Mouse (Mus musculus): ENCODE data around the gene Eif2b3. TPM values are rescaled to one million over a fixed set of nuclear protein-coding genes. Genes with fewer than 3 reads are reported as not detected.
A peak's percentile ranks its signal among the peaks of the same experiment; 100 is the strongest.

The Eif2b3 gene
- 42.1 and 42.2 TPM in 2 replicates for polyA plus RNA-seq (2015; fragmentation: Nextera tagmentation; extraction: Ambion mirVana)

GRCm38 (mm10) chr4:117019206-117020134 lies at the start of gene Eif2b3:
Eif2b3 (plus strand) TSS chr4:117019402.
- under 1% methylated on average over 61 of the region's 61 CpGs for WGBS
- ATAC-seq, result peak; percentile 99

GRCm38 (mm10) chr4:116976503-116976902 lies 42.7 kb upstream of the Eif2b3 start:
- no peak overlapping the region for H3K4me2 ChIP-seq (ENCODE audit: low read length)
- H3K9me3 ChIP-seq (ENCODE audit: control insufficient read depth, low read length), result no peaks in the 10 kb centered on the region
- H3K27ac ChIP-seq (ENCODE audit: low read length), result no peak overlapping the region
- H3K27me3 ChIP-seq (replicated peaks; ENCODE audit: control insufficient read depth, insufficient read depth, low read length), result no peaks in the 10 kb centered on the region
- no peaks in the 10 kb centered on the region for H3K4me1 ChIP-seq (replicated peaks; ENCODE audit: control insufficient read depth, insufficient read depth, low read length)
- H3K36me3 ChIP-seq (ENCODE audit: control insufficient read depth, insufficient read depth), result peaks cover 23% of the 10 kb centered on the region
- 79% methylated on average over 2 of the region's 2 CpGs for WGBS
- no peak for ATAC-seq
- H3K9ac ChIP-seq (replicated peaks; ENCODE audit: low read depth, low read length), result no peak overlapping the region
- no peak overlapping the region for H3K4me3 ChIP-seq (replicated peaks; ENCODE audit: low read length)

More at GRCm38 (mm10) chr4:117019206-117020134, at the start of gene Eif2b3:
- Histone ChIP-seq H3K27ac (ENCODE audit: low read length) (peak within 1 kb of the TSS; percentile 60), H3K27me3 (replicated peaks; ENCODE audit: control insufficient read depth, insufficient read depth, low read length) (no peaks in the 10 kb centered on the region), H3K4me3 (replicated peaks; ENCODE audit: low read length) (peak within 1 kb of the TSS; percentile 79), H3K9ac (replicated peaks; ENCODE audit: low read depth, low read length) (peak within 1 kb of the TSS; percentile 88), H3K4me2 (ENCODE audit: low read length) (peak within 1 kb of the TSS; percentile 77), H3K4me1 (replicated peaks; ENCODE audit: control insufficient read depth, insufficient read depth, low read length) (peaks cover 11% of the 10 kb centered on the region), H3K9me3 (ENCODE audit: control insufficient read depth, low read length) (no peaks in the 10 kb centered on the region), H3K36me3 (ENCODE audit: control insufficient read depth, insufficient read depth) (peaks cover 2% of the 10 kb centered on the region)

- Histone ChIP-seq H3K27me3 (replicated peaks; ENCODE audit: control insufficient read depth, insufficient read depth, low read length) (no peaks in the 10 kb centered on the region), H3K27ac (ENCODE audit: low read length) (no peak overlapping the region), H3K4me2 (ENCODE audit: low read length) (no peak overlapping the region), H3K36me3 (ENCODE audit: control insufficient read depth, insufficient read depth) (peaks cover 13% of the 10 kb centered on the region), H3K9me3 (ENCODE audit: control insufficient read depth, low read length) (no peaks in the 10 kb centered on the region), H3K9ac (replicated peaks; ENCODE audit: low read depth, low read length) (no peak overlapping the region), H3K4me3 (replicated peaks; ENCODE audit: low read length) (no peak overlapping the region), H3K4me1 (replicated peaks; ENCODE audit: control insufficient read depth, insufficient read depth, low read length) (0 out of 2 replicates have a peak, but pooled peaks cover 3% of the 10 kb centered on the region)
- WGBS, result 91% methylated on average over 7 of the region's 7 CpGs
- no peak for ATAC-seq
These were observed 33.5 kb upstream of the Eif2b3 start for GRCm38 (mm10) chr4:116985681-116986080.

GRCm38 (mm10) chr4:116986400-116987121 lies 32.6 kb upstream of the Eif2b3 start:
- H3K36me3 ChIP-seq (ENCODE audit: control insufficient read depth, insufficient read depth), result peaks cover 10% of the 10 kb centered on the region

GRCm38 (mm10) chr4:116987122-116987456 lies 32.1 kb upstream of the Eif2b3 start:
- ATAC-seq, result 0 out of 2 replicates have a peak, but pooled peaks have one; percentile 1
- Histone ChIP-seq H3K9me3 (ENCODE audit: control insufficient read depth, low read length) (no peaks in the 10 kb centered on the region), H3K9ac (replicated peaks; ENCODE audit: low read depth, low read length) (no peak overlapping the region), H3K4me1 (replicated peaks; ENCODE audit: control insufficient read depth, insufficient read depth, low read length) (0 out of 2 replicates have a peak, but pooled peaks cover 5% of the 10 kb centered on the region), H3K4me3 (replicated peaks; ENCODE audit: low read length) (no peak overlapping the region), H3K27me3 (replicated peaks; ENCODE audit: control insufficient read depth, insufficient read depth, low read length) (no peaks in the 10 kb centered on the region), H3K36me3 (ENCODE audit: control insufficient read depth, insufficient read depth) (peaks cover 8% of the 10 kb centered on the region), H3K27ac (ENCODE audit: low read length) (no peak overlapping the region), H3K4me2 (ENCODE audit: low read length) (no peak overlapping the region)
- WGBS, result 57% methylated on average over 5 of the region's 5 CpGs

More at GRCm38 (mm10) chr4:116986400-116987121, 32.6 kb upstream of the Eif2b3 start:
- Histone ChIP-seq H3K27me3 (replicated peaks; ENCODE audit: control insufficient read depth, insufficient read depth, low read length) (no peaks in the 10 kb centered on the region), H3K9me3 (ENCODE audit: control insufficient read depth, low read length) (no peaks in the 10 kb centered on the region), H3K4me2 (ENCODE audit: low read length) (no peak overlapping the region), H3K4me1 (replicated peaks; ENCODE audit: control insufficient read depth, insufficient read depth, low read length) (0 out of 2 replicates have a peak, but pooled peaks cover 5% of the 10 kb centered on the region), H3K4me3 (replicated peaks; ENCODE audit: low read length) (no peak overlapping the region), H3K9ac (replicated peaks; ENCODE audit: low read depth, low read length) (no peak overlapping the region), H3K27ac (ENCODE audit: low read length) (no peak overlapping the region)
- 53% methylated on average over 17 of the region's 17 CpGs for WGBS
- peak; percentile 88 for ATAC-seq

DNA sequence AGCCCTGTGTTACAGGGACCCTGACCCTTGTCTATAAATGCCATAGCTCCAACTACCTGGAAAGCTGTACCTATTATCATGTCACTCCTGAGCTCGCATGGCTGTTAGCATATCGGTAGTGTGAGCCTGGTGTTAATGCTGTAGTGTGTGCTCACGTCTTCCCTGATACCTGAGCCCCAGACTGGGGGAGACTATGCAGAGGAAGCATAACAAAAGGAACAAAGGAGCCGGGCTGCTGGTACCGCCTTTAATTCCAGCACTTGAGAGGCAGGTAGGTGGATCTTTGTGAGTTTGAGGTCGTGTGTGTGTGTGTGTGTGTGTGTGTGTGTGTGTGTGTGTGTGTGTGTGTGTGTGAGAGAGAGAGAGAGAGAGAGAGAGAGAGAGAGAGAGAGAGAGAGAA lies 29.5 kb upstream of the Eif2b3 start:
- H3K4me2 ChIP-seq (ENCODE audit: low read length), result no peak overlapping the region
- WGBS, result 52% methylated on average over 5 of the region's 6 CpGs
- H3K36me3 ChIP-seq (ENCODE audit: control insufficient read depth, insufficient read depth), result peaks cover 3% of the 10 kb centered on the region
- no peaks in the 10 kb centered on the region for H3K27me3 ChIP-seq (replicated peaks; ENCODE audit: control insufficient read depth, insufficient read depth, low read length)
- no peak overlapping the region for H3K27ac ChIP-seq (ENCODE audit: low read length)
- ATAC-seq, result no peak
- H3K9me3 ChIP-seq (ENCODE audit: control insufficient read depth, low read length), result no peaks in the 10 kb centered on the region
- H3K9ac ChIP-seq (replicated peaks; ENCODE audit: low read depth, low read length), result no peak overlapping the region
- peaks cover 21% of the 10 kb centered on the region for H3K4me1 ChIP-seq (replicated peaks; ENCODE audit: control insufficient read depth, insufficient read depth, low read length)
- no peak overlapping the region for H3K4me3 ChIP-seq (replicated peaks; ENCODE audit: low read length)

DNA sequence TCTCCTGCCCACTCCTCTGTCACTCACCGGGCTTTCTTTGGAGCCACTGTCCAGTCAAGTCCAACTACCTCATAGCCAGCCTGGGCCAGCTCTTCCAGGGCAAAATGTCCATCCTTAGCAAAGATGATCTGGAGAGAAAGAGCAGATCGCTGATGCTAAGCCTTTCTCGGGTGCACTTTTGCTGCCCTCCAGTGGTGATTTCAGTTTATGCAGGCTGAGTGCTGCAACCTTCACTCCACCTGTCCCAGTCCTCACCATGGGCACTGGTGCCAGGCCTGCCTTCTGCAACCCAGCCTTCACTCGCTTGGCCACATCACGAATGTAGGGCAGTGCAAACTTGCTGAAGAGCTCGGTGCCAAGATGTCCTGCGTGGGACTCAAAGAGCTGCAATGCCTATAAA lies 27.8 kb upstream of the Eif2b3 start:
- H3K9me3 ChIP-seq (ENCODE audit: control insufficient read depth, low read length), result no peaks in the 10 kb centered on the region
- H3K4me2 ChIP-seq (ENCODE audit: low read length), result no peak overlapping the region
- no peaks in the 10 kb centered on the region for H3K27me3 ChIP-seq (replicated peaks; ENCODE audit: control insufficient read depth, insufficient read depth, low read length)
- peaks cover 31% of the 10 kb centered on the region for H3K4me1 ChIP-seq (replicated peaks; ENCODE audit: control insufficient read depth, insufficient read depth, low read length)
- no peak overlapping the region for H3K27ac ChIP-seq (ENCODE audit: low read length)
- H3K36me3 ChIP-seq (ENCODE audit: control insufficient read depth, insufficient read depth), result peaks cover 1% of the 10 kb centered on the region; the same call in 1 of the 2 replicates
- H3K9ac ChIP-seq (replicated peaks; ENCODE audit: low read depth, low read length), result no peak overlapping the region
- peak; percentile 10 for ATAC-seq
- WGBS, result 8% methylated on average over 7 of the region's 7 CpGs
- H3K4me3 ChIP-seq (replicated peaks; ENCODE audit: low read length), result no peak overlapping the region

DNA sequence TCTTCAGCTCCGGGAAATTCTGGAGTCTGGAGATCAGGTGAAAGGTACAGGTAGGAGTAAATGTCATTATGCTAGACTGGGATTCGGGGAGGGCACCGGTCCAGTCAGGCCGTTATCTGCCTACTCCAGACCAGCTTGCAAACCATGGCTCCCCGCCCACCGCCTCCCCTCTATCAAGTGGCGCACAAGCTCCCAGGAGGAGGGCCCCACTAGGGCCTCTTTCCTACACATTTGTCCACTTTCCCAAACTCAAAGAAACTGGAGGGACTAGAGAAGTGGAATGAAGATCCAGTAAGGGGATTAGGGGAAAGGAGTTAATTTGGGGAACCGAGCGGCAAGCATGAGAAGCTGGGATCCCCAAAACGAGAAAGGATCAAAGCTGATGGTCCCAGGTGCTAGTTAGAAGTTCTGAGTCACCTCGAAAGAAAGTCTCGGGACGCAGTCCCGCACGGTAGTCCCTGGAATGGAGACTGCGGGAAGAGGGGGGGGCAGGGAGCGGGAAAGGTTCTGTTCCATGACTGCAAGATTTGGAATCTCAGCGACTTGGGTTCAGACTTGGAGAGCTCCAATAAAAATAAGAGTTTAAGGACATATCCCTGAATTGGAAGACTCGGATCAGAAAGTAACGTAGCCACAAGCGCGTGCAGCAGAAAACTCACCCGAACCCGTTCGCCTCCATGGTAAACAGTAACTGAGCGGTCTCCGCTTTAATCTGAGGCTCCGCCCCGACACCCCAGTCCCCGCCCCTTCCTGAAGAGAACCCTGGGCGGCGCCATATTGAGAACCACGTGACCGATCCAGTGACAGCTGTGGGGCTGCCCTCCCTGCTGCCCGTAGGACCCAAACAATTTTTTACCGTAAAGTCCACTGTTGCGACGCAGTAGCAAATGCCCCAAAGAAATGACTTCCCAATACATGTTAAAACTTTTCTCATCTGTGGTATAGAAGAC lies 25.3 kb upstream of the Eif2b3 start, which contains the start of gene Urod:
Gene Urod (minus strand): TSS at position 742 of the 950 bp plus-strand sequence.
- WGBS, result under 1% methylated on average over 38 of the region's 38 CpGs
- Histone ChIP-seq H3K27me3 (replicated peaks; ENCODE audit: control insufficient read depth, insufficient read depth, low read length) (no peaks in the 10 kb centered on the region), H3K36me3 (ENCODE audit: control insufficient read depth, insufficient read depth) (peaks cover 2% of the 10 kb centered on the region; the same call in 1 of the 2 replicates), H3K4me1 (replicated peaks; ENCODE audit: control insufficient read depth, insufficient read depth, low read length) (peaks cover 33% of the 10 kb centered on the region), H3K9me3 (ENCODE audit: control insufficient read depth, low read length) (no peaks in the 10 kb centered on the region), H3K4me2 (ENCODE audit: low read length) (peak within 1 kb of the TSS; percentile 96), H3K9ac (replicated peaks; ENCODE audit: low read depth, low read length) (peak within 1 kb of the TSS; percentile 85), H3K27ac (ENCODE audit: low read length) (peak within 1 kb of the TSS; percentile 86), H3K4me3 (replicated peaks; ENCODE audit: low read length) (peak within 1 kb of the TSS; percentile 87)
- ATAC-seq, result peak; percentile 93

All from forebrain, embryonic 16.5 days (tissue).